ENCODE assay signal across 9 mouse cellular contexts in genomic region chr7:79505376-79505775, GRCm38 (mm10). TPM values are rescaled to one million over a fixed set of nuclear protein-coding genes. Genes with fewer than 3 reads are reported as not detected.
DNase-seq lines count a peak whose midpoint lies in the region; ATAC-seq and TF ChIP-seq lines count a peak whose summit lies in the region.
"Had no signal": no experiment of that assay in that cellular context is flagged by ENCODE, and none has a peak within 500 bp of the region (broad histone marks: within the 10 kb centered on the region; RNA-seq: fewer than 3 reads in every experiment).

No protein-coding gene starts in this region.

- intact Hi-C loops in heart, postnatal 10 days (cut with DNase I): no loop called here

- DNase-seq in heart, postnatal 10 days: no peak
- peak; percentile 80 for DNase-seq in forebrain, embryonic 11.5 days (ENCODE audit: low spot score)
- DNase-seq in limb, embryonic 14.5 days (ENCODE audit: low spot score): no peak
- no peak for DNase-seq in urinary bladder, postnatal 4 days (ENCODE audit: low spot score in 2 of 2)
- no peak for DNase-seq in lung, postnatal 4 days
- DNase-seq: thymus, postnatal 14 days had no signal

- H3K4me2 ChIP-seq in heart, embryonic 14.5 days (ENCODE audit: low read length): peak overlapping the region; percentile 59
- peak overlapping the region; percentile 72 for H3K4me2 ChIP-seq in forebrain, embryonic 11.5 days (ENCODE audit: low read depth, low read length, severe bottlenecking)
- peak overlapping the region; percentile 54 for H3K4me2 ChIP-seq in limb, embryonic 14.5 days (replicated peaks; ENCODE audit: low read depth, low read length, severe bottlenecking)

- peaks cover 0 to 17% of the 10 kb centered on the region in 2 experiments; a peak in 1 of 4 replicates for H3K4me1 ChIP-seq in heart, embryonic 14.5 days (ENCODE audit: control insufficient read depth in 2 of 2, insufficient read depth in 2 of 2, low read length in 2 of 2)
- H3K4me1 ChIP-seq in ES-Bruce4 (ENCODE audit: control insufficient read depth, insufficient read depth, low read length): peaks cover 1% of the 10 kb centered on the region
- H3K4me1 ChIP-seq in forebrain, embryonic 11.5 days (replicated peaks; ENCODE audit: control insufficient read depth, insufficient read depth, low read length): peaks cover 6% of the 10 kb centered on the region; the same call in 1 of the 2 replicates
- H3K4me1 ChIP-seq in limb, embryonic 14.5 days (ENCODE audit: control insufficient read depth, insufficient read depth, low read length): 0 out of 2 replicates have a peak, but pooled peaks cover 6% of the 10 kb centered on the region

- H3K9ac ChIP-seq in heart, embryonic 14.5 days (ENCODE audit: low read length): no peak overlapping the region
- peak overlapping the region; percentile 48 for H3K9ac ChIP-seq in ES-Bruce4 (ENCODE audit: low read depth, poor library complexity, severe bottlenecking)
- H3K9ac ChIP-seq in forebrain, embryonic 11.5 days (ENCODE audit: low read length): peak overlapping the region; percentile 98
- H3K9ac ChIP-seq in limb, embryonic 14.5 days (ENCODE audit: low read depth, low read length, severe bottlenecking): no peak overlapping the region

- peak overlapping the region; percentile 34 to 36; a peak in 2 of 4 replicates for H3K4me3 ChIP-seq in heart, embryonic 14.5 days (ENCODE audit: control insufficient read depth in 1 of 2, insufficient read depth in 1 of 2, low read depth in 1 of 2, low read length in 2 of 2)
- H3K4me3 ChIP-seq in ES-Bruce4 (ENCODE audit: low read depth, low read length): peak overlapping the region; percentile 72
- peak overlapping the region; percentile 76 for H3K4me3 ChIP-seq in forebrain, embryonic 11.5 days (ENCODE audit: low read depth, low read length)
- H3K4me3 ChIP-seq in limb, embryonic 14.5 days (replicated peaks; ENCODE audit: low read length): peak overlapping the region; percentile 37

- H3K27me3 ChIP-seq in heart, embryonic 14.5 days (ENCODE audit: control insufficient read depth, insufficient read depth, low read length): peaks cover 99% of the 10 kb centered on the region
- peaks cover 52% of the 10 kb centered on the region for H3K27me3 ChIP-seq in ES-Bruce4 (ENCODE audit: control insufficient read depth, insufficient read depth, low read length, poor library complexity, severe bottlenecking)
- peaks cover 26% of the 10 kb centered on the region for H3K27me3 ChIP-seq in forebrain, embryonic 11.5 days (ENCODE audit: control insufficient read depth, insufficient read depth, low read length)
- H3K27me3 ChIP-seq in limb, embryonic 14.5 days (ENCODE audit: control insufficient read depth, insufficient read depth, low read length): peaks cover 100% of the 10 kb centered on the region

- no peak for TF ChIP-seq POLR2A in ES-Bruce4 (IDR thresholded peaks at IDR 0.05; ENCODE audit: insufficient read depth, low read length)
- TF ChIP-seq POLR2A in limb, embryonic 14.5 days (IDR thresholded peaks at IDR 0.05; ENCODE audit: borderline replicate concordance, extremely low read depth, insufficient read depth, insufficient read length): no peak

- H3K27ac ChIP-seq in heart, embryonic 14.5 days (replicated peaks in 1 of 2; ENCODE audit: control insufficient read depth in 1 of 2, insufficient read depth in 1 of 2, low read depth in 2 of 2, low read length in 2 of 2): no peak overlapping the region
- H3K27ac ChIP-seq in ES-Bruce4 (ENCODE audit: insufficient read depth, low read length): no peak overlapping the region
- peak overlapping the region; percentile 99 for H3K27ac ChIP-seq in forebrain, embryonic 11.5 days (ENCODE audit: low read depth, low read length)
- no peak overlapping the region for H3K27ac ChIP-seq in limb, embryonic 14.5 days (replicated peaks; ENCODE audit: low read depth, low read length)

- no peak for TF ChIP-seq EP300 in ES-Bruce4 (IDR thresholded peaks at IDR 0.05; ENCODE audit: insufficient read depth, low read depth, low read length)

- H3K9me3 ChIP-seq in heart, embryonic 14.5 days (ENCODE audit: control insufficient read depth, low read length): no peaks in the 10 kb centered on the region
- H3K9me3 ChIP-seq in ES-Bruce4 (replicated peaks; ENCODE audit: control insufficient read depth, insufficient read depth, low read length, poor library complexity, severe bottlenecking): no peaks in the 10 kb centered on the region
- H3K9me3 ChIP-seq in forebrain, embryonic 11.5 days (ENCODE audit: control insufficient read depth, low read length): no peaks in the 10 kb centered on the region
- H3K9me3 ChIP-seq in limb, embryonic 14.5 days (ENCODE audit: control insufficient read depth, low read length): no peaks in the 10 kb centered on the region

- no peaks in the 10 kb centered on the region for H3K36me3 ChIP-seq in heart, embryonic 14.5 days (ENCODE audit: control insufficient read depth, insufficient read depth, low read length)
- H3K36me3 ChIP-seq in ES-Bruce4 (ENCODE audit: control insufficient read depth, insufficient read depth, low read length, poor library complexity, severe bottlenecking): no peaks in the 10 kb centered on the region
- H3K36me3 ChIP-seq in forebrain, embryonic 11.5 days (ENCODE audit: control insufficient read depth, insufficient read depth, low read length): peaks cover 4% of the 10 kb centered on the region; the same call in 1 of the 2 replicates
- no peaks in the 10 kb centered on the region for H3K36me3 ChIP-seq in limb, embryonic 14.5 days (ENCODE audit: control insufficient read depth, insufficient read depth, low read length)

- no peak for TF ChIP-seq CTCF in ES-Bruce4 (IDR thresholded peaks at IDR 0.05; ENCODE audit: low read depth, low read length)

- no peak for ATAC-seq in heart, embryonic 14.5 days (ENCODE audit: insufficient number of reproducible peaks, insufficient read depth, low FRiP score, low read depth)
- no peak for ATAC-seq in forebrain, embryonic 11.5 days (replicated peaks; ENCODE audit: low FRiP score)
- ATAC-seq in limb, embryonic 14.5 days (ENCODE audit: low FRiP score, low read depth): no peak
- no peak for ATAC-seq in monocyte, adult 5-6 weeks (replicated peaks; ENCODE audit: insufficient number of reproducible peaks, low FRiP score, low TSS enrichment, poor library complexity, severe bottlenecking)

- 3% methylated on average over 22 of the region's 22 CpGs for WGBS in heart, embryonic 14.5 days
- 1% methylated on average over 22 of the region's 22 CpGs for WGBS in forebrain, embryonic 11.5 days
- 3% methylated on average over 21 of the region's 22 CpGs for WGBS in limb, embryonic 14.5 days

RNA-seq across cellular contexts. Expression of gene Polg, which starts 39.2 kb away (rescaled TPM):
- polyA plus RNA-seq in heart, embryonic 14.5 days (2014; fragmentation: Nextera tagmentation; extraction: Ambion mirVana): 26.3 and 31.0 TPM in 2 replicates
- 10 to 100 TPM; 54.5 to 64.5 TPM for total RNA-seq in heart, postnatal 10 days (2021)
- 75.8 and 78.3 TPM in 2 replicates for polyA plus RNA-seq in ES-Bruce4 (2011; ENCODE audit: insufficient read depth, insufficient read length, low read depth, missing spikeins)
- 48.2 and 48.5 TPM in 2 replicates for polyA plus RNA-seq in forebrain, embryonic 11.5 days (2014; fragmentation: Nextera tagmentation; extraction: Ambion mirVana)
- 59.8 and 71.9 TPM in 2 replicates for polyA plus RNA-seq in limb, embryonic 14.5 days (2012; rRNA removed)
- 37.6 and 42.8 TPM in 2 replicates for polyA plus RNA-seq in limb, embryonic 14.5 days (2014; fragmentation: Nextera tagmentation; extraction: Ambion mirVana)
- 70.5 to 97.7 TPM (median 92.7 TPM) in 3 replicates for total RNA-seq in monocyte, adult 5-6 weeks (2017)

Comparison
In these comparisons a context has a peak if more than half of its experiments do, and no peak if none do; other contexts are left out.
1. H3K9ac ChIP-seq: peak in ES-Bruce4 (single experiment) and forebrain, embryonic 11.5 days (single experiment); none in heart, embryonic 14.5 days (single experiment) and limb, embryonic 14.5 days (single experiment).
2. Peak in every context shown above with its lines, with median percentiles within 50 percentile points of each other: H3K4me2 ChIP-seq and H3K4me3 ChIP-seq.